In the genomic region with DNA sequence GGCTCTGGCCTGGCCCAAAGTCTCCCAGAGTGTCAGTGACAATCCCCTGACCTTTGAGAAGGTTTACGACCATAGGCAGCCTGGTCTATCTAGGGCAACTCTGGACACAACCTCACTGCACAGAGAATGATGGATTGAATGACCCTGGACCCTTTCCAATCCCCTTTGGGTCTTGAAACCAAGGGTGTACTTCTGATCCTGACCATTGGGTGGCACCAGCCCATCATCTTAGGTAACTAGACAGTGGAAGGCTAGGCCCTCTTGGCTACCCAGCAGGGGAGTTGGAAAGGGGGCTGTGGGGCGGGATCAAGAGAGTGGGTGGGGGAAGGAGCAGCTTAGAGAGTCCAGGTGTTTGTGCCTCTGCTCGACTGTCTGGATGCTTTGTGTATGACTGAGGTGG, we compare ENCODE assay signal across 8 mouse cellular contexts.
DNase-seq lines count a peak whose midpoint lies in the region; ATAC-seq and TF ChIP-seq lines count a peak whose summit lies in the region.

No protein-coding gene starts in this region.

- intact Hi-C loops in heart, adult 2 months (cut with DNase I): loop anchor here (5.0 kb wide), 1 partner anchor 1120 kb away; no protein-coding TSS in a partner anchor

- H3K4me3 ChIP-seq in embryonic facial prominence, embryonic 11.5 days (ENCODE audit: low read depth, low read length): no peak overlapping the region
- H3K4me3 ChIP-seq in heart, adult 2 months: no peak overlapping the region
- H3K4me3 ChIP-seq in limb, embryonic 12.5 days (replicated peaks): no peak overlapping the region
- no peak overlapping the region for H3K4me3 ChIP-seq in neural tube, embryonic 12.5 days

- TF ChIP-seq POLR2A in heart, adult 2 months (IDR thresholded peaks at IDR 0.05; ENCODE audit: insufficient read depth, low read depth, low read length): no peak

- peak; percentile 82 for ATAC-seq in embryonic facial prominence, embryonic 11.5 days (replicated peaks; ENCODE audit: insufficient number of reproducible peaks, low FRiP score, low TSS enrichment, low read depth)
- peak; percentile 89 for ATAC-seq in limb, embryonic 12.5 days (ENCODE audit: insufficient number of reproducible peaks, insufficient read depth, low FRiP score, low TSS enrichment, low read depth)
- ATAC-seq in neural tube, embryonic 12.5 days (ENCODE audit: low FRiP score, low read depth): peak; percentile 81

- H3K27ac ChIP-seq in embryonic facial prominence, embryonic 11.5 days (replicated peaks; ENCODE audit: low read depth, low read length): no peak overlapping the region
- H3K27ac ChIP-seq in heart, adult 2 months: no peak overlapping the region
- no peak overlapping the region for H3K27ac ChIP-seq in limb, embryonic 12.5 days
- no peak overlapping the region for H3K27ac ChIP-seq in neural tube, embryonic 12.5 days

- H3K9ac ChIP-seq in embryonic facial prominence, embryonic 11.5 days (replicated peaks; ENCODE audit: low read length): no peak overlapping the region
- no peak overlapping the region for H3K9ac ChIP-seq in heart, adult 2 months (ENCODE audit: low read depth, low read length)
- no peak overlapping the region for H3K9ac ChIP-seq in limb, embryonic 12.5 days (replicated peaks)
- H3K9ac ChIP-seq in neural tube, embryonic 12.5 days: no peak overlapping the region

- H3K36me3 ChIP-seq in embryonic facial prominence, embryonic 11.5 days (replicated peaks; ENCODE audit: control insufficient read depth, insufficient read depth, low read depth, low read length): no peaks in the 10 kb centered on the region
- H3K36me3 ChIP-seq in heart, adult 2 months (ENCODE audit: control insufficient read depth, insufficient read depth, low read length): no peaks in the 10 kb centered on the region
- no peaks in the 10 kb centered on the region for H3K36me3 ChIP-seq in limb, embryonic 12.5 days
- H3K36me3 ChIP-seq in neural tube, embryonic 12.5 days: no peaks in the 10 kb centered on the region

- peak; percentile 6 to 42 for DNase-seq in urinary bladder, adult 18-20 months (ENCODE audit: low spot score in 2 of 2)
- DNase-seq in urinary bladder, postnatal 10 days (ENCODE audit: low spot score): no peak
- DNase-seq in embryonic facial prominence, embryonic 11.5 days (ENCODE audit: low spot score): peak; percentile 85
- DNase-seq in heart, adult 2 months: peak; percentile 49 to 65
- peak; percentile 70 for DNase-seq in kidney, adult 9 months
- peak; percentile 11 for DNase-seq in telencephalon, adult 2 months (ENCODE audit: low read depth, low spot score)

- H3K27me3 ChIP-seq in embryonic facial prominence, embryonic 11.5 days (ENCODE audit: control insufficient read depth, insufficient read depth, low read length): no peaks in the 10 kb centered on the region; the same call in 1 of the 2 replicates
- H3K27me3 ChIP-seq in heart, adult 2 months (ENCODE audit: control insufficient read depth, insufficient read depth, low read length): no peaks in the 10 kb centered on the region
- H3K27me3 ChIP-seq in limb, embryonic 12.5 days: 0 out of 2 replicates have a peak, but pooled peaks cover 4% of the 10 kb centered on the region
- H3K27me3 ChIP-seq in neural tube, embryonic 12.5 days (replicated peaks): no peaks in the 10 kb centered on the region

- 12% methylated on average over 3 of the region's 3 CpGs for WGBS in embryonic facial prominence, embryonic 11.5 days
- 24% methylated on average over 3 of the region's 3 CpGs for WGBS in heart, adult 2 months
- 10% methylated on average over 3 of the region's 3 CpGs for WGBS in limb, embryonic 12.5 days
- WGBS in neural tube, embryonic 12.5 days: 9% methylated on average over 3 of the region's 3 CpGs

- no peaks in the 10 kb centered on the region for H3K9me3 ChIP-seq in embryonic facial prominence, embryonic 11.5 days (replicated peaks; ENCODE audit: control insufficient read depth, low read length)
- no peaks in the 10 kb centered on the region for H3K9me3 ChIP-seq in limb, embryonic 12.5 days
- no peaks in the 10 kb centered on the region for H3K9me3 ChIP-seq in neural tube, embryonic 12.5 days

- H3K4me2 ChIP-seq in embryonic facial prominence, embryonic 11.5 days (ENCODE audit: low read depth, low read length): no peak overlapping the region
- H3K4me2 ChIP-seq in limb, embryonic 12.5 days: no peak overlapping the region
- H3K4me2 ChIP-seq in neural tube, embryonic 12.5 days (replicated peaks): no peak overlapping the region

- H3K4me1 ChIP-seq in embryonic facial prominence, embryonic 11.5 days (ENCODE audit: control insufficient read depth, insufficient read depth, low read length): no peaks in the 10 kb centered on the region
- H3K4me1 ChIP-seq in heart, adult 2 months (ENCODE audit: control insufficient read depth, insufficient read depth, low read length): no peaks in the 10 kb centered on the region
- H3K4me1 ChIP-seq in limb, embryonic 12.5 days (replicated peaks): 0 out of 2 replicates have a peak, but pooled peaks cover 6% of the 10 kb centered on the region
- H3K4me1 ChIP-seq in neural tube, embryonic 12.5 days: no peaks in the 10 kb centered on the region

- H3K79me2 ChIP-seq in heart, adult 2 months (replicated peaks; ENCODE audit: control insufficient read depth, insufficient read depth, low read length): no peaks in the 10 kb centered on the region

- TF ChIP-seq CTCF in heart, adult 2 months (IDR thresholded peaks at IDR 0.05): peak; percentile 77

- 0 out of 2 replicates have a peak, but pooled peaks have one; percentile 8 for TF ChIP-seq EP300 in heart, adult 2 months (IDR thresholded peaks at IDR 0.05; ENCODE audit: insufficient read depth, low read depth, low read length)
